Mouse (Mus musculus): Measurements from ENCODE around the gene Zfp39.

Gene Zfp39

GRCm38 (mm10) chr11:58903511-58904409, at the start of gene Zfp39:
Gene Zfp39, minus strand, starts transcription at chr11:58904225.
- DNase-seq: peak; percentile 96

DNA sequence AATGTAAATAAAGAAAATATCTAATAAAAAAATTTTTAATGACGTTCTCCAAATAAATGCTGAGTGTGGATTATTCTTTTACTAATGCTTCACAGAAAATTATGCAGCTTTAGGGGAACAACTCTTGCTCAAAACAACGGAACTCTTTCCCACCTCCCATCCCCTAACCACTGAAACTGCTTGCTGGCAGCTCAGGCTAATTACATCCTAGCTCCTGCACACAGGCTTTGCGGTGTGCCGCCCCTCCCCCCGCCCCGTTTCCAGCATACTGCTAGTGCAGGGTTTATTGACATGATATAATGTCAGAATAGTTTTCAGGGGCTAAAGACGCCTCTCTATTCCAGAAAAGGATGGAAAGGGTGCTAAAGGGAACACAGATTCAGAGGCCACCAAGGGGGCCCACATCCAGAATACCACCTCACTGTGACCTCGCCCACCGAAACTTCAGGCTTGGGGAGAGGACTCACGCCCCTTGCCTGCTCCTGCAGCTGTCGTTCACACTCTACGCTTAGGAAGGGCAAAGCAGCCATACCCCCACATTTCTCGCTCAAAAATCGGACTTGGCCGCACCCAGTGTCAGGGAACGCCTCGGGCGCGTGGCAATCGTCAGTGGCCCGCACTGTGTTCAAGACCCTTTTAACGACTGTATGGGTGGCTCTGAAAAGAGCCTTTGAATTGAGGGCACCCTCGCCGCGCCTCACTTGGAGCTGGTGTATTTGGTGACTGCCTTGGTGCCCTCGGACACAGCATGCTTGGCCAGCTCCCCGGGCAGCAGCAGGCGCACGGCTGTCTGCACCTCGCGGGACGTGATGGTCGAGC, 49.5 kb upstream of the Zfp39 start:
- DNase-seq: peak; percentile 40

DNA sequence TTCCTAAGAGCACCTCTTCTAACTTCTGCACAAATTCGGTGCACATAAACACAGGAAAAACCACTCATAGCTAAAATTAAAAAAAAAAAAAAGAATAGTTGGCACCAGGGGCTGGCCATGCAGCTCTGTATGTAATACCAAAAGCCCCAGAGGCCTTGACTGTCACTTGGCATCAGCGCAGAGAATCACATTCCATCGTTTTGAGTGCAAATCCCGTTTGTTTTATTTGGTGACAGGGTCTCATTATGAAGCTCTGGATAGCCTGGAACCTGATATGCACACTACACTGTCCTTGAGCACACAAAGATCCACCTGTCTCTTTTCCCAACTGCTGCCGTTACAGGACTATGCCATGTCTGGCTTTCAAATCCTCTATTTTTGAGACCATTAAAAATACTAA, 47.2 kb upstream of the Zfp39 start:
- DNase-seq: no peak

DNA sequence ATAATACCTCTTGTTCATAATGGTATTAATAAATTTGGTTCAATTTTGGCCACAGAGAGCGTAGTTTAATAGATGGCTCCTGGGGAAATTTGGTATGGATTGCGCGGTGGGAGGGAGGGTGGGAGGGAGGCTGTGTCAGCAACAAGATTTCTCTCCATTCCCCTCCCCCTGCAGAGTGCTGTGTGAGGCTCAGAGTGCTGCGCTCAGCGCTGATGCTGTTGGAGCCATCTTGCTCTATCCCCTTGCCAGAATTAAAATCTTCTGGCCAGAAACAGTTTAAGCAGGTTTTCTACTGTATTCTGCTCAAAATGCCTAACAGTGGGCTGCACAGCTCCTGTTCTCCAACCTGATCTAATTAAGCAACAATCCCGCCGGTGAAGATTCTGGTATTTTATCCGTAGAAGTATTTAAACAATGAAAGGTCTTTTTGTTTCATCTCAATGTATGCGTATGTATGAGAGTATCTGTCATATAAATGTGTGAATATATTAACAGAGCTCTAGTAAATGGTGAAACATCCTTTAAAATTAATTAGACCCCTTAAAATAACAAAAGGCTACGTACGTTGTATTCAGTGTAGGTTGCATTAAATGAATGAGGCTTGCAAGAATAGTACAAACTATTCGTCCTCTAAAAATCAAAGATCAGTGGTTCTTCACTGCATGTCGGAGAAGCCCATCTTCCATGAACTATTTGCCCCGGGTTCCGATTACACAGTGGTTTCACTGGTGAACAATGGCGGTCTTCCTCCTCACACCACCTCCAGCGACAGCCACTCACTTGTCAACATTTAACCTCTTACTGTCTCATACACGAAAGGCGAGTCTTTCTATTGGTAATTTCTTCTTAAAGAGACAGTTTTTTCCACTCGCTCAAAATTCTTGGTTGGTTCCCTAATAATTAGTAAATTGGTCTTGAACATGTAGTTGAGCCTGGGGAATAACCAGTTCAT, 45.7 kb upstream of the Zfp39 start:
- peak; percentile 66 for DNase-seq

- peak; percentile 80 for DNase-seq
Measured at GRCm38 (mm10) chr11:58948542-58949479, 44.8 kb upstream of the Zfp39 start, which contains the start of gene Hist3h2ba. Gene Hist3h2ba, plus strand, starts transcription at chr11:58948920.

GRCm38 (mm10) chr11:58947798-58948528, 43.9 kb upstream of the Zfp39 start:
- DNase-seq: peak; percentile 66

GRCm38 (mm10) chr11:58947306-58947705, 43.3 kb upstream of the Zfp39 start:
- no peak for DNase-seq

DNA sequence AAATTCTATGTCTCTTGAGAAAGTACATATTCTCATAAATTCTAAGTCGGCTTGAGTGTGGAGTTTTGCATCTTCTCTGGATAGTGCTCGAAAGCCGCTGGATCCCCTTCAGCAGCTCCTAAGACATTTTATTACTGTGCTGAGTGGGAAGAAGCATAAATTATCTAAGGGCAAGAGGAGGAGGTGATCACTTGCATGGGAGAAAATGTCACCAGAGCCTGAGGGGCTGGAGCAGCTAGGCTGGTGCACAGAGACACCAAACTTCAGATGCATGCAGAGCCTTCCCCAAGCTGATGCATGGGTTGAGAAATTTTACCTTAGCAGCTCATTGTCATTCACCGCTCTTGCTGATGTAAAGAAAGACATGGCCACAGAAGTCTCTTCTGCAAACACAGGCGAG, 40.1 kb upstream of the Zfp39 start:
- no peak for DNase-seq

GRCm38 (mm10) chr11:58939088-58939439, 35.0 kb upstream of the Zfp39 start:
- no peak for DNase-seq

DNA sequence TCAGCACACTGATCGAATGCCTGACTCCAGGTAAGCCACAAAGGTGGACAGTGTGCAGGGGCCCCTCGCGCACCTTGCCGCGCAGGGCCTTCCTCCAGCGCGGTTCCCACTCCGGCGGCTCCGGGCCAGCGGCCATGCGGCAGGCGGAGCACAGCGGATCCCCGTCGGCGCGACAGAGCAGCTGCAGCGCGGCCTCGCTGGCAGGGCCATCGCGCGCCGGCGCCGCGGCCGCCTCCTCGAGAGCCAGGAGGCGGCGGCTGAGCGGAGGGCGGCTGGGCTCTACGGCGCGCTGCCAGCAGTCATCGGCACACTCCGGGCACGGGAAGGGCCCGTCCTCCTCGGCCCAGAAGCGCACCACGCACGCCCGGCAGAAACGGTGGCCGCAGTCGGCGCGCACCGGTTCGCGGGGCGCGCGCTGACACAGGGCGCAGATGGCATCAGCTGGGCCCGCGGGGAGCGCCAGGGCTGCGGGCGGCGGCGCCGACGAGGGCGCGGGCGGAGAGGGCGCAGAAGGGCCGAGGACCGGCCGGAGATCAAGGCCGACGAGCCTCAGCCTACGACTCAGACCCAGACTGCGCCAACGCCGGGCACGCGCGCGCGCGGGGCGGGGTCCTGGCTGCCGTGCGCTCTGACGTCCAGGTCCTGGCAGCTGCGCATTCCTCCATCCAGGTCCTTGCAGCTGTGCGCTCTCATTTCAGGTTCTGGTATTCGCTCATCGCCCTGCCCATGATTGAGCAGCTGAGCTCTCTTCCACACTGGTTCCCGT, 34.5 kb upstream of the Zfp39 start, which contains the start of gene Rnf187:
Rnf187 (minus strand) TSS at position 595 of the 766 bp plus-strand sequence.
- DNase-seq: peak; percentile 92

- no peak for DNase-seq
Measured at GRCm38 (mm10) chr11:58937909-58938308, 33.9 kb upstream of the Zfp39 start.

DNA sequence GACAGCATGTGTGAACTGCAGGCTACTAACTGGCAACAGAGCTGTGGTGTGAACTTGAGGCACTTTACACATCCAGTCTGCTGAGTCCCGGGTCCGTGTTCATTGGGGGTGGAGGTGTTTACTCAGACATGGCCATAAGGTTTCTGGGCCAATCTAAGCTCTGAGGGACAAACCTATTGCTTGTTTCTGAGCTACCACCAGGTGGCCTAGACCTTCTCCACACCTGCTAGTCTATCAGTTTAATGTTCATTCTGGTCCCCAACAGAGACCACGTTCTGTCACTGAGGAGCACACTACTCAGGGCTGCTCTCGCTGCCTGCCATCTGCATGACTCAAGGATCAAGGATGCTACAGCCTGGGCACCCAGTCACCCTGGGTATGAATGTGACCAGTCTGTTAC, 27.6 kb upstream of the Zfp39 start:
- no peak for DNase-seq

- DNase-seq: no peak
Measured at GRCm38 (mm10) chr11:58930254-58930653, 26.2 kb upstream of the Zfp39 start.

DNA sequence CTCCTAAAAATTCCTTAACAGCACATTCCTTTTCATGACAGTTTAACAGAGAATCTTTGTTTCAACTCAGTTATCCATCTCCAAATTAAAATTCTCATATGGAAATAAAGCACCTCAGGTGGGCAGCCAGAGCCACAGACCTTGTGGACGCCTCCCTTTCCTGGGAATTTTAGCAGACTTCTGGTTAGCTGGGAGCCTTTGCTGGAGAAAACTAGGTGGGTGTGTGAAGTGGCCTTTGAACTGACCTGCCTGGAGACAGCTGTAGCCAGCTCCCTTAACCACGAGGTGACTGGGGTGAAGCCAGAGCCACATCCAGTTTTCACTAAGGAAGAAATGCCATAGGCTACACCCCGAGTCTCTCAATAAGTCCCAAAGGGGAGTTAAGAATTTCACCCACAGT, 25.6 kb upstream of the Zfp39 start:
- DNase-seq: no peak

DNA sequence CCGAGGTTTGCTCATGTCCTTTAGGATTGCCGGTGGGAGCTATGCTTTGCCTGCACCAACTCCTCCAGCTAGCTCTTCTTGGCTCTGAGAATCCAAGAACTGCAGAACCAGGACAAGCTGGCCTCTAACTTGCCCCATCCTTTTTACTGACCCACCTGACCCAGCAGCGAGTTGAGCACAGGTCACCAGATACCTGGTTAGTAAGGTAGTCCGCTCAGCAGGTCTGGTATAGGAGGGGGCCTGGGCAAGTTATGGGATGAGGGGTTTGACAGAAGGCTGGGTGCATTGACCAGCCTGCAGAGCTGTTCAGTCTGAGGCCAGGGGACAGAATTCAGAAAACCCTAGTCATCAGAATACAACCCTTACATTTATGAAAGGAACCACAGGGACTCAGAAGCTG, 25.0 kb upstream of the Zfp39 start:
- no peak for DNase-seq

- DNase-seq: no peak
Measured at GRCm38 (mm10) chr11:58927790-58928651, 24.0 kb upstream of the Zfp39 start.

DNA sequence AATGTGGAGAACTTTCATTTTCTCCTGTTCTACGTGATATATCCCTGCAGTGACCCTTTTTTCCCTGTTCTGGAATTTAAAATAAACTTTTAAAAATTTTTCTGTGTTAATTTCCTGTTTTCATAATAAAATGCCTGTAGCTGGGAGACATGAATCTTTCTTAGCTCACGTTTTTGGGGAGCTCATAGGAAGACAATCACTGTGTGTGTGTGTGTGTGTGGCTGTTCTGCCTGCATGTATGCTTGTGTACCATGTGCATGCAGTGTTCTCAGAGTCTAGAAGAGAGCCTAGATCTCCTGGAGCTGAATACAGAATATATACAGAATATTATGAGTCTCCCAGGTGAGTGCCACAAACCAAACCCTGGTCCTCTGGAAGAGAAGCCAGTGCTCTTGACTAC, 23.0 kb upstream of the Zfp39 start:
- DNase-seq: no peak

- DNase-seq: no peak
Measured at GRCm38 (mm10) chr11:58926651-58927050, 22.6 kb upstream of the Zfp39 start.

GRCm38 (mm10) chr11:58922420-58922819, 18.4 kb upstream of the Zfp39 start:
- DNase-seq: no peak

Data from right cerebral cortex, postnatal 25 days (tissue).